Mouse (Mus musculus) CD8-positive naive resting alpha-beta T cell, adult 2 months (primary cell): ENCODE measurements around the gene Stat1.

ENCODE experiments used
- DNase-seq, 2 experiments: peaks; one replicate each; pipeline ENCODE4 v3.0.0; 2022; ENCODE audit warnings: low read depth in 2 of 2, low spot score in 2 of 2

Stat1 gene

DNA sequence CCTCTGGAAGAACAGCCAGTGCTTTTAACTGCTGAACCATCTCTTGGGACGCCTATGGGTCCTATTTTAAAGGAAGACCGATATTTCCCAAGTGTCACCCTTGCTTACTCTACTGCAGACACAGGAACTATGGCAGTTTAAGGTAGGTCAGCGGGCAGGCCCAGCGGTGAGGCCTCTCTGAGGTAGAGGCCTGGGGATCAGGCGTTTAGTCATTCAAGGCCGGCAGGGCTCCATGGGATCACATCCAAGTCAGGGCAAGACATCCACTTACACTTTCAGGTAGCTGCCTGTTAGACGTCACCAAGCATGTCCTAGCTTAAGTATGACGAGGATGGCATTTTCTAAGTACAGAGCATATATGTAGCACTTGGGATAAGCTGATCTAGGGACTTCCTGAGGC lies 41.9 kb downstream of the Stat1 start:
- no peak for DNase-seq

DNA sequence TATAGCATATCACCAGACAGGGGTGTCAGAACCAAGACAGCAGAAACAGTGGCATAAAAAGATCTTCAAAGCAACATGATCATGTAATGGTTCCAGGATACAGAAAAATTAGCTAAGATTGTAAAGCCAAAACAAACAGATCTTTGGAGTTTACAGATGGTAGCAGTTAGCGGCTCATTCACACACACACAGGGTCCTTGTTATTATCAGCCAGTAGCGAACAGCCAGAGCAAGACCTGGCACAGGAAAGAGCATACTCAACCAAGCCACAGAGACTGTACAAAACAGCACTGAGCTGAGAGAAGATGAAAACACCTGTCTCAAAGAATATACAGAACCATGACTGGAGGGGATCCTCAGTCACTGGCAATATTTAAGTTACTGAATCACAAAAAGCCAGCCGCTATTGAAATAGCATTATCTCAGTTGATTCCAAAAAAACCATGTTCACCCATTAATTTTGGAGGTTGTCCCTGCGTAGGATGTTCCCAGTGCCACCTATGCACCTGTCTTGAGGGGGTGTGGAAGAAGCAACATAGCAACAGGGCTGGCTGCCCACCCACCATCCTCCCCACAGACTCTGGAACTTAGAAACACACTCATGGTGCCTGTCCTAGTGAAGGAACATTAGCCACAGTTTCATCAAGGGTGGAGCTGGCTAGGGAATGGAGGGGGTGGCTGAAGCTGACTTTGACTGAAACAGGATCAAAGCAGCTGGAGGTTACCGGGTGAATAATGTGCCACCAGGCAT lies 44.6 kb downstream of the Stat1 start:
- DNase-seq = no peak

DNA sequence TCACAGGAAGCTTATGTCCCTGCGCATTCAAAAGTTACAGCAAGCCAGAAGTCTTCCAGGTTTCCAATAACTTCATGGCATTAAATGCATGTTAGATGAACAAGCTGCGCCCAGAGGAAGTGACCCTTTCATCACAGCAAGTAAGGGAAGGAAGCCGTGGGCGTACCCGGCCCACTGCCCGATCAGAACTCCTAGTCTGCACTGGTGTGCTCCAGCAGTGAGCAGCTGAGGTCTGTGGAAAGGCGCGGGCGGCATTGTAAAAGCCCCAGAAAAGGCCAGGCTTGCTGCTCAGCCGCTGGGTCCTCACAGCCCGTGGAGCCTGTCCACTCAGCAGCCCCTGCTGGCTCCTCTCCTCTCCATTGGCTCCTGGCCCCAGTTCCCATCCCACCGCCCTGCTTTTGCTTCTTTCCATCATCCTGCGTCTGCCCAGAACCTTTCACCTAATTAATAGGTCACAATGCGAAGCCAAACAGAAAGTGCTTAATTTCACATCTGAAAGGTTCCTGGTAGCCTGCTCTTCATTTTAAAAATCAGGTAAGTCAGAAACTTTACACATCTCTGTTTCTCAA lies 47.5 kb downstream of the Stat1 start:
- DNase-seq = no peak

DNA sequence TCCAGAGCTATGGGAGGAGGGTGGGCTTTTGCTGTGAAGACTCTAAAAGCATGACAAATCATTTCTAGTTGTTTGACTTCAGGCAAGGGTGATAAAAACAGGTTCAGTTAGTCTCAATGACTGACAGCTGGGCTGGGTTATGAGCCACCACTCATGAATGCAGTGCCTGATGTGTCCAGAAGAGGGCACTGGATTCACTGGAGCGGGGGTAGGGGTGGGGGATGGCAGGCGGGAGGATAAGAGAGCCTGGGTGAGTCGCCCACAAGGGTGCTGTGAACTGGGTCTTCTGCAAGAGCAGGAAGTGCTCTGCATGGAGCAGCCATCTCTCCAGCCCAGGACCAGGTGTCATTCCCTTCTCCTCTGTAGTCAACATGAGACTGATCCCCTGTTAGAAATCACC lies 50.8 kb downstream of the Stat1 start:
- DNase-seq = peak; percentile 13 to 45

DNA sequence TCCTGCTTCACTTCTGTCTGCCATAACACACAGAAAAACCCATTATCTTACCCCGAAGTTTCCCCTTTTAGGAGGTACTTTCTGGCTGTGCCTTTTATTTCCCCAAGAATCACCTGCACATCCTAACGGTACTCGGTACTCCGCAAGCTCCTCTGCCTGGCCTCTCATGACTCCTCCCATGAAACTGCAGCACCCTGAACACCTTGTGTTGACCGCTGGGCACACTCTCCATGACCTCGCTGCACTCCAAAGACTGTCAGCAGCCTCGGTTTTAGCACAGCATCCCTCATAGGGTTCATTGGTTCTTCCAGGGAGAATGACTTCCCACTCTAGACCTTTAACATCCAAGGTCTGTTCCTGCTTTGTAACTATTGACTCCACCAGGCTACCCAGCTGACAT lies 51.5 kb downstream of the Stat1 start:
- DNase-seq = no peak

DNA sequence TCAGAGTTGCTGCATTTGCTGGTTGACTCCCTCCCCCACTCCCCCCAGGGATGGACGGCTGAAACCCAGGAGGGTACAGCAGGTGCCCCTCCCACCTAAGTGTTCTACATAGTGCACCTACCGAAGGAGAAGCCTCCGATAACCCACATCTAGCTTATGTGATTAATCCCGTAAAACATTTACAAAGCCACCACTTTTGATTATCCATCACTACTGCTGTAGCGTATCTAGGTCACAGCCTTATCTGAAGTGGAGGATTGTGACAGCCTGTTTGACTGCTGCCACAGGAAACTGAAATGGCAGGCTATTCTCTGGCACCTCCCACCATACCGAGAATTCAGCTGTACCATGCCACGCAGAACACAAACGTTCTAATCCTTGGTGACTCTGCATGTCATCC lies 52.0 kb downstream of the Stat1 start:
- no peak for DNase-seq

DNA sequence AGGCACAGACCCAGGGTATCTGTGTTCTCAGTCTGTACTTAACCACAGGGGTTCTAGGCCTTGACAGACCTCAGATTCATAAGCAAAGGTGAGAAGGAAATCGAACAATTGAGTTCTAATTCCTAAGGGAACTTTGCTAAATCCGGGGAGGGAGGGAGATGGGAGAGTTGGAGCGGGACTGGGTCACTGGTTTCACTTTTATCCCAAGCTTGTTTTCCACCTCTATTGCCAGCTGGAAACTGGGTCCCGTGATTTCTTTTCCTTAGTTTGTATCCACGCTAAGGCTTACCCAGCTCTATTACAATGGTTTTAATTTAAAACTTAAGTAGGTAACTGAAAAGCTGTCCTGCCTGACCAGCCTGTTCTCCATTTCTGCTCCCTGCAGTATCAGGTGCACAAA lies 56.1 kb downstream of the Stat1 start:
- no peak for DNase-seq

DNA sequence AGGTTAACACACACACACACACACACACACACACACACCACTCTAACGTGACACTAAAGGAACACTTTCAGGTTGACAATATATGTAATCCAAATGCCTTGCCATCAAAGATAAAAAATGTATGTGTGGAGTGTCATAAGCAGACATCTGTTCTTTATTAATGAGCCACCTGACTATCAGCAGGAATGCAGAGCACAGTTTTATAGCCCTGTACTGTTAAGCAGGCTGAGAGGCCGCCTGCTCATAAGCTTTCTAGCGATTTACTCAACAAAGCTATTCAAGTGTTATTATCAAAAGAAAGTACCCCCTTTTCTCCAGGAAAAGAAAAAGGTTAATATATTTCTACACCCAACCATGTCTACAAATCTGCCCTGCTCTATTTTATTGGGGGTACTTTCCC lies 56.7 kb downstream of the Stat1 start:
- no peak for DNase-seq

DNA sequence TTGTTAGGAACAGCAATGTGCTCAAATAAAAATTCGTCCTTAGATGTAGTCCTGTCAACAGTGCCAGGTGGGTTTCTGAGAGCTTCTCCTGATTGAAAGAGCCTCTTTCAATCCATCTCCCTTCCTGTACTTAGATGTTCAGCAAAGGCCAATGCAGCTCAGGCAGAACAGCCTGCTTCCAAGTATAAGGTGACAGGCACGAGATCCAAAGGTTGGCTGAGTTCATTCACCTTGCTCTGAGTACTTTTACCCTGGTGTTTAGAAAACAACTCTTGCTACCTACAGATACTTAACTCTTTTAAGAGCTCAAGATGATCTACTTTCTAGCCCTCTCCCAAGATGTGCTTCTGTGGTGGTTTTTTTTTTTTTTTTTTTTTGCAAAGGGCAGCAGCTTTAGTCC lies 57.8 kb downstream of the Stat1 start:
- DNase-seq = no peak

DNA sequence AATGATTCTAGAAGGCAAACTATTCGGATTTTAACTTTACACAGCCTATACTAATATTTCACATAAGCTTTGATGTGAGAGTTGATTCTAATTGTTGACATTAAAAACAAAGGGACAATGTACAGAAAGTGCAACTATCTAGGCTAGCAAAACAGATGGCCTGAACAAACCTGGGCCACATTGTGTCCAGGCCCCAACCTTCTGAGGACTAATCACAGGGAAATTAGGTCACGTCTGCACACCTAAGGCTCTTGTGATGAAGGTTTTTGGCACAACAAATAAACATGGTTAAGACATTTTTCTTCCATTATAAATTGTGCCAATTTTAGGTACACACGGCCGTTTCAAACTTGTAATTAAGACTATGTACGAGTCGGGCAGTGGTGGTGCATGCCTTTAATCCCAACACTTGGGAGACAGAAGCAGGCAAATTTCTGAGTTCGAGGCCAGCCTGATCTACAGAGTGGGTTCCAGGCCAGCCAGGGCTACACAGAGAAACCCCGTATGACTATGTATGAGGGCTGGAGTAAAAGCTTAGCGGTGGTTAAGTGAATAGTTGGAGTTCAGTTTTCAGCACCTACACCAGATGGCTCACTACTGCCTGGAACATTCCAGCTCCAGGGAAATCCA lies 60.8 kb downstream of the Stat1 start:
- no peak for DNase-seq

DNA sequence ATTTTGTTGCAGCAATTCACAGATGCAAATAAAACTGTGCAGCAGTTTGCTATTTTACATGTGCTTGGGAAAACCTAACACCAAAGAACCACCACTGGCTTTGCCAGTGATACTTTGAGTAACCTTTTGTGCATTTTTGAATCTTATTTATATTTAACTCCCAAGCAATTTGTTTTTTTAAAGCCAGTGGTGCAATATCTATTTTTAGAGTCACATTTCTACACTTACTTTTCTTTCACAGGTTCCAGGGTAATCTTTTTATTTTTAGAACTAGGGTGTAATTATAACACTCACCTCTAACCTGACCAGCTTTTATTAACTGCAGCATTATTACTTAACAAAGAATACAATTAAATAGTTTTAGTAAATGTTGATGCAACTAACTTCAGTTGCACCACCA lies 62.8 kb downstream of the Stat1 start:
- DNase-seq = no peak

DNA sequence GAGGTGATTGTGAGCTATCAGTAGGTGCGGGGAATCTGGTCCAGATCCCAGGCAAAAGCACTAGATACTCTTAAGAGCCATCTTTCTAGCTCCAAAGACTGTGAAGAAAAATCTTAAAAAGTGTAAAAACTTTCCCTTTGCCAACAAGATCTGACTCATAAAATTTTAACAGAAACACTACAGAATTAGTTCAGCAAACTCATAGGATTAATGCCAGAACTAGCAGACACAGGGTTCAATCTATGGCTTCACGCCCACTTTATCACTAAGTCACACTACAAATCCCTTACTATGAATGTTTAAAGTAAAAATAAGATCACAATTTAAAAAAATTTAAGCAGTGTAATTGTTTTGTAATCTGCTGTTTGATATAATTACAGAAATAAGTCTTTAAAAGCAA lies 63.8 kb downstream of the Stat1 start:
- DNase-seq = no peak
